Mouse (Mus musculus) T-cell, adult 2 months (primary cell): ENCODE data around the gene Dld.

Source experiments
- DNase-seq: peaks from one replicate; pipeline ENCODE4 v3.0.0; 2022; ENCODE audit warnings: low spot score

The Dld gene

DNA sequence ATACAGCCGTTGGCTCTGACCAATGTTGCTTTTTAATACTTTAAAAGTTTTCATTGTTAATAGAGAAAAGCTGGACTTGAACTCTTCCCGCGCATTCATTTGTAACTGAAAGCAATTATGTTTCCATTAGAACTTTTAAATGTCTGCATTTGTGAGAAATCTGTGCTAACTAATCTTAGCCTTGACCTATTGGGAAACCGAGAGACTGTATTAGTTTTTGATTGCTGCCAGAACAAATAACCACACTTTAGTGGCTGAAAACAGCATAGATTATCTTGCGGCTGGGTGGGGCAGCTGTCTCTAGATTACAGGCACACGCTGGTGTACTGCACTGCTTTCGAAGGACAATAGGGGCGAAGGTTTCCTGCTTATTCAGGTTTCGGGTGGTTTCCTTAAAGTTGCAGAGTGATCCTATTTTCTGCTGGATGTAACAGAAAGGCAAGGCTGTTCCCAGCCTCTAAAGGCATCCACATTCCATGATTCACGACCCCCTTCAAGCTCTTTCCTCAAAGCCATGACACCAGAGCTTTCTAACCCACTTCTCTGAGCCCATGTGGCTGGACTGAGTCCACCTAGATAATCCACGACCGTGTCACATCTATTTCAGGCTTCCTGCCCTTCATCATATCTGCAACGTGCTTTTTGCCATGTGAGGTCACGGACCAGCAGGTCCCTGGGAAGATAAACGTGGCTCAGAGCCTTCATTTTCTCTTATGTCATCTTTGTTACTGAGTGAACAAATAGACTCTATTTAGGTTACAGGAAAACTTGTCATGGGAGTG lies 57.7 kb downstream of the Dld start:
- DNase-seq = no peak

DNA sequence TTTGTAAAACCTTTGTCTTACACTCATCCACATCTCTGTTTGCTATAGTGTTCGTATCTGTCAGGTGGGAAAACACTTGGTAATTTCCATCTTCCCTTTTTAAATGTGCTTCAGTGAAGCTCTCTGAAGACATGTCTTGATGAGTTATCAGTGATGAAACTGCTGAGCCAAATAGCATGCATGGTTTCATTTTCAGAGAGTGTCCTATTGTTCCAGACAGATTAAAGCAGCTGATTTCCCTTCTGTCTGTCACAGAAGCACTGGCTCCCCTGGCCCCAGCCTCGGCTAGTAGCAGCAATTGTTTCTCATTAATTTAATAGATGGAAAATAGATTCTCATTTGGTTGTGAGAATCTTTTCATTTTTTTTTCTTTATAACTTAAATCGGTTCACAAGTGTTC lies 60.3 kb downstream of the Dld start:
- no peak for DNase-seq

DNA sequence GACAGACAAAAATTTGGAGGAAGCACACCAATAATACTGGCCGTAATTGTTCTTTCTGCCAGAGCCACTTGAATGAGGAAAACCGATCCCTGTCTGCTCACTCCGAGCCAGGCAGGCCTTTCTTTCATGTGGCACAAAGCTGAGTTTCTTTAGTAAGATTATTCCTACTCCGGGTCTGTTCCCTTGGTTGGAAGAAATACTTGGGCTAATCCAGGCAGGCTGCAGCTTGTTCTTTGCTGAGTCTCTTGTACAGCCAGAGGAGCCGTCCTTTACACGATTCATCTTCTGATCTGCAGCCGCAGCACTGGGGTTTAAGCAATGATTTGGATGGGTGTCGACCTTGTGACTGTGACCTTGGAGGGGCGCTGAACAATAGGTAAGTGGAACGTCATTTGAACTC lies 62.2 kb downstream of the Dld start:
- DNase-seq = no peak

DNA sequence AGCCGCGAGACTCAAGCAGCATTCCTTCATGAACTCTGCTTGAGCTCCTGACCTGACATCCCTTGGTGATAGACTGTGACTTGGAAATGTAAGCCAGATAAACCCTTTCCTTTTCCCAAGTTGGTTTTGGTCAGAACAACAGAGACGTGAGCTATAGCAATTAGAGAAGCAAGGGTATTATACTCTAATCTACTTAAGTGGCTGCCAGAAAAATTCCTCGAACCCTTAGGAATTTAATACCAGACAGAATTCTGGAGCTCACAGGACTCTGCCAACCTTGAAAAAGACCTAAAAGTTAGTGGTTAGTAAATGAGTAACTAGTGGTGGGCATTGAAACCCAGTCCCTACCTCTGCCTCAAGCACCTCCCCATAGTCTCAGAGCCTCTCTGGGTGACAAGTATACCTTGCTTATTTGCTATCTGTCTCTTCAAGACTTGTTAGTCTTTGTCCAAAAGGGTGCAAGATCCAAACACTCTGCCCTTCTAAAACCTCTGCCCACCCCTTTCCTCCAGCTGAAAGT lies 67.6 kb downstream of the Dld start:
- no peak for DNase-seq

DNA sequence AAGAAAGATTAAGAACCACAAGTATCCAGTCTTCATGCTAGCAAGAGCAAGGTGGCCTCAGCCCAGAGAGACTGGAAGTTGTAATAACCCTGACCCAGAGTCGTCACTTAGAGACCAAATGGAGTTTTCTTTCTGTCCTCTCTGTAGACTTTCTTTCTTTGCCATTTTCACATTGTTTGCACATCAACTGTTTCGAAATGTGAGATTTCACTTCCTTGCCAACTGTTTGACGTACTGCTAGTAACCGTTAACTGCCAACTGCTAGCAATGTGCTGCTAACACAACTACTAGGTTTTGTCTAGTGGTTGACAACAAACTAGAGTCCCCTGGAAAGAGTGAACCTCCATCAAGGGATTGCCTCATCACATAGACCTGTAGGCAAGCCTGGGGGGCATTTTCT lies 68.1 kb downstream of the Dld start:
- DNase-seq = no peak

DNA sequence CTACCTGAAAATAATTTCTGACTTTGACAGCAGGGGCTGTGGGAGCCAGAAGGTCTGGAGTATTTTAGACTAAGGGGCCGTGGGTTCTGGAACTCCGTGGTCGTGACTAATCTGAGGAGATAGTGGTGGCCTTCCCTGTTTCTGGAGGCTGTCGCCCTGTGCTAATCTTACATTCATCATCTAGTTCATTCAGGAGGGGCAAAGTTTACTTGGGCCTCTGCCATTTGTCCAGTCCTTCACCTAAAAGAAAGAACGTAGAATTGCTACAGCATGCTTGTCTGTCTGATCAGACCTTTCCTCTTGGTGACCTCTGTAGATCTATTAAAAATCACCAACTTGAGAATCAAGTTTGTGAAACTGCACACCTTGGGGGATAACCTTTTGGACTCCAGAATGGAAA lies 69.0 kb downstream of the Dld start:
- no peak for DNase-seq
